Mouse (Mus musculus): Measurements from ENCODE around the gene Rae1. TPM values are rescaled to one million over a fixed set of nuclear protein-coding genes. Genes with fewer than 3 reads are reported as not detected.

Rae1 gene
- polyA plus RNA-seq, 1 experiment from 2014 or later, result 129 TPM

GRCm38 (mm10) chr2:173037827-173038607 is 38.1 kb downstream of the Rae1 start:
- H3K27ac ChIP-seq (replicated peaks), result no peak overlapping the region
- H3K4me2 ChIP-seq (replicated peaks), result no peak overlapping the region
- no peak overlapping the region for H3K4me3 ChIP-seq (replicated peaks)
- WGBS, result 70% methylated on average over 7 of the region's 7 CpGs
- no peaks in the 10 kb centered on the region for H3K9me3 ChIP-seq (replicated peaks)
- no peaks in the 10 kb centered on the region for H3K27me3 ChIP-seq
- 0 out of 2 replicates have a peak, but pooled peaks cover under 1% of the 10 kb centered on the region for H3K4me1 ChIP-seq
- H3K36me3 ChIP-seq, result peaks cover 24% of the 10 kb centered on the region
- no peak for ATAC-seq (ENCODE audit: insufficient number of reproducible peaks, low FRiP score, low TSS enrichment, low read depth)
- no peak overlapping the region for H3K9ac ChIP-seq

GRCm38 (mm10) chr2:173039041-173039440 is 39.1 kb downstream of the Rae1 start:
- H3K4me3 ChIP-seq (replicated peaks), result no peak overlapping the region
- H3K4me1 ChIP-seq, result 0 out of 2 replicates have a peak, but pooled peaks cover 2% of the 10 kb centered on the region
- no peaks in the 10 kb centered on the region for H3K27me3 ChIP-seq
- H3K4me2 ChIP-seq (replicated peaks), result no peak overlapping the region
- 90% methylated on average over 4 of the region's 4 CpGs for WGBS
- no peak overlapping the region for H3K27ac ChIP-seq (replicated peaks)
- peaks cover 14% of the 10 kb centered on the region; the same call in 1 of the 2 replicates for H3K36me3 ChIP-seq
- ATAC-seq (ENCODE audit: insufficient number of reproducible peaks, low FRiP score, low TSS enrichment, low read depth), result no peak
- H3K9me3 ChIP-seq (replicated peaks), result no peaks in the 10 kb centered on the region
- no peak overlapping the region for H3K9ac ChIP-seq

GRCm38 (mm10) chr2:173040803-173041202 is 40.9 kb downstream of the Rae1 start:
- H3K9ac ChIP-seq, result no peak overlapping the region
- 88% methylated on average over 3 of the region's 3 CpGs for WGBS
- no peaks in the 10 kb centered on the region for H3K9me3 ChIP-seq (replicated peaks)
- no peaks in the 10 kb centered on the region for H3K27me3 ChIP-seq
- no peak overlapping the region for H3K4me2 ChIP-seq (replicated peaks)
- H3K36me3 ChIP-seq, result no peaks in the 10 kb centered on the region
- no peak overlapping the region for H3K27ac ChIP-seq (replicated peaks)
- 0 out of 2 replicates have a peak, but pooled peaks cover 2% of the 10 kb centered on the region for H3K4me1 ChIP-seq
- ATAC-seq (ENCODE audit: insufficient number of reproducible peaks, low FRiP score, low TSS enrichment, low read depth), result no peak
- H3K4me3 ChIP-seq (replicated peaks), result no peak overlapping the region

GRCm38 (mm10) chr2:173041242-173041641 is 41.3 kb downstream of the Rae1 start:
- Histone ChIP-seq H3K36me3 (no peaks in the 10 kb centered on the region), H3K9me3 (replicated peaks) (no peaks in the 10 kb centered on the region), H3K4me1 (0 out of 2 replicates have a peak, but pooled peaks cover 2% of the 10 kb centered on the region), H3K4me3 (replicated peaks) (no peak overlapping the region), H3K4me2 (replicated peaks) (no peak overlapping the region), H3K27me3 (no peaks in the 10 kb centered on the region), H3K9ac (no peak overlapping the region), H3K27ac (replicated peaks) (no peak overlapping the region)
- WGBS, result 58% methylated on average over 5 of the region's 5 CpGs
- no peak for ATAC-seq (ENCODE audit: insufficient number of reproducible peaks, low FRiP score, low TSS enrichment, low read depth)

DNA sequence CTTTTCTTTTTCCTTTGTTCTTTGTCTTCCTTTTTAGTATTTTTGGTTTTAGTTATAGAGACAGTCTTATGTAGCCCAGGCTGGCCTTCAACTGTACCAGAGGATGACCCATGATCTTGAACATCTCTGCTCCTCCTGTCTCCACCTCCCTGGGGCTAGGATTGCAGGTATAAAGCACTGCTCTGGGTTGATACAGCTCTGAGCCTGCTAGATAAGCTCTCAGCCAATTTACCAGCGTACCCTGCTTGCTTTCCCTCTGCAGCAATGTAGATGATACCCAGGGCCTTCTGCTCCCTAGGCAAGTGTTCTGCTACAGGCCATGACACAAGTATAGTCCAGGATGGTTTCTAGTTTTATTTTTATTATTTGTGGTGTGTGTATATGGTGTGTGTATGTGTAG is 42.0 kb downstream of the Rae1 start:
- Histone ChIP-seq H3K4me1 (peaks cover 6% of the 10 kb centered on the region; the same call in 1 of the 2 replicates), H3K4me3 (replicated peaks) (no peak overlapping the region), H3K27me3 (no peaks in the 10 kb centered on the region), H3K36me3 (no peaks in the 10 kb centered on the region), H3K27ac (replicated peaks) (no peak overlapping the region), H3K9ac (no peak overlapping the region), H3K4me2 (replicated peaks) (no peak overlapping the region), H3K9me3 (replicated peaks) (no peaks in the 10 kb centered on the region)
- ATAC-seq (ENCODE audit: insufficient number of reproducible peaks, low FRiP score, low TSS enrichment, low read depth), result no peak
- WGBS, result 81% methylated on average over 1 of the region's 1 CpGs

DNA sequence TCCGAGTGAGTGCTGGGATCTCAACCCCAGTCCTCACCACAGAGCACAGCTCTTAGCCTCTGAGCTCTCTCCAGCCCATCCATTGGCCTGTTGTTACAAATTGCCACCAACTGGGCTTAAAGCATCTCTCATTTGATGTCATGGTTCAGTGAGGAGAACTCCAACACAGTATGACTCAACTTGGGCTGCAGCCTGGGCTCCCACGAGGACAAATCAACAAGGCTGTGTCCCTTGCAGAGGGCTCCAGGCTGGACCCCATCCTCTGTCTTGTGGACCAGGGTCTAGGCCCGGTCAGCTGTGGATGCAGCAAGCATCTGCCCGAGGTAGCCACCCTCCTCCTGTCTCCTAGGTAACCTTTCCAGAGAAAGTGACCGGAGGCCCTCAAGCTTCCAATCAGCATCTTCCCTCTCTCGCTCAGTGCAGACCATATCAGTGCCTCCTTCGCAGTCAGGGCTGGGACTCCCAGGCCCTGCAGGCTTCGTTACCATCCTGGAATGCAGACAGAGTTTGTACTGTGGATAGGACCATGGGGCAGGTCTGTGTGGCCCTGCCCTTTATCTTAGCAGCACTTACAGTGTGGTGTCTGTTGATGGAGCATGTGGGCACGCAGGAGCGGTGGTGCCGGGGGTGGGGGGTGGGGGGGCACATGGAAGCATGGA is 42.7 kb downstream of the Rae1 start:
- 61% methylated on average over 11 of the region's 11 CpGs for WGBS

GRCm38 (mm10) chr2:173044198-173044970 is 44.5 kb downstream of the Rae1 start:
- H3K27me3 ChIP-seq, result no peaks in the 10 kb centered on the region
- no peaks in the 10 kb centered on the region for H3K9me3 ChIP-seq (replicated peaks)
- no peaks in the 10 kb centered on the region for H3K36me3 ChIP-seq
- H3K9ac ChIP-seq, result no peak overlapping the region
- 76% methylated on average over 18 of the region's 18 CpGs for WGBS
- no peak overlapping the region for H3K27ac ChIP-seq (replicated peaks)
- no peak for ATAC-seq (ENCODE audit: insufficient number of reproducible peaks, low FRiP score, low TSS enrichment, low read depth)
- H3K4me1 ChIP-seq, result peaks cover 8% of the 10 kb centered on the region; the same call in 1 of the 2 replicates
- H3K4me2 ChIP-seq (replicated peaks), result no peak overlapping the region
- H3K4me3 ChIP-seq (replicated peaks), result no peak overlapping the region

More for the DNA sequence above, 42.7 kb downstream of the Rae1 start:
- Histone ChIP-seq H3K27ac (replicated peaks) (no peak overlapping the region), H3K9ac (no peak overlapping the region), H3K4me1 (peaks cover 8% of the 10 kb centered on the region; the same call in 1 of the 2 replicates), H3K36me3 (no peaks in the 10 kb centered on the region), H3K4me2 (replicated peaks) (no peak overlapping the region), H3K9me3 (replicated peaks) (no peaks in the 10 kb centered on the region), H3K4me3 (replicated peaks) (no peak overlapping the region), H3K27me3 (no peaks in the 10 kb centered on the region)
- ATAC-seq (ENCODE audit: insufficient number of reproducible peaks, low FRiP score, low TSS enrichment, low read depth), result no peak

GRCm38 (mm10) chr2:173046582-173047297 is 46.8 kb downstream of the Rae1 start:
- no peak for ATAC-seq (ENCODE audit: insufficient number of reproducible peaks, low FRiP score, low TSS enrichment, low read depth)
- Histone ChIP-seq H3K9ac (no peak overlapping the region), H3K4me1 (peaks cover 12% of the 10 kb centered on the region), H3K4me3 (replicated peaks) (no peak overlapping the region), H3K9me3 (replicated peaks) (no peaks in the 10 kb centered on the region), H3K27ac (replicated peaks) (no peak overlapping the region; the same call in 1 of the 2 replicates), H3K27me3 (no peaks in the 10 kb centered on the region), H3K36me3 (no peaks in the 10 kb centered on the region), H3K4me2 (replicated peaks) (no peak overlapping the region)
- WGBS, result 44% methylated on average over 15 of the region's 15 CpGs

DNA sequence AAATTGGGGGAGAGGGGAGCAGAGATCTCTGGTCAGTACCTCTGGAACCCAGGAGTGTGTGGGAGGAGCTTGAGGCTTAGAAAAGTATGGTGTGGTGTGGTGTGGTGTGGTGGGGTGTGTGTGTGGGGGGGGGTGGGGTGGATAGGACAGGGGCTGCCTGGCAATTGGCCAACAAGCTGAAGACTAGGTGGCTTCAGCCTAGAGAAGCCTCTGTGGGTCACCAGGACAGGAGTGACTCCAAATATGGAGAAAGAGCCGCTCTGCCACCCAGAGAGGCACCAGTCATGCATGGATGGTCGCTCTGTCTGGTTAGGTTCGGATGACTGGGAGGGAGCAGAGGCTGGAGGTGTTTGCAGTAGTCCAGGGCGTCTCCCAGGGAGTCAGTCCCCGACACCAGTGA is 47.6 kb downstream of the Rae1 start:
- H3K9ac ChIP-seq, result no peak overlapping the region
- H3K27ac ChIP-seq (replicated peaks), result no peak overlapping the region
- H3K4me2 ChIP-seq (replicated peaks), result no peak overlapping the region
- no peak overlapping the region for H3K4me3 ChIP-seq (replicated peaks)
- H3K4me1 ChIP-seq, result peaks cover 12% of the 10 kb centered on the region
- 65% methylated on average over 5 of the region's 5 CpGs for WGBS
- no peaks in the 10 kb centered on the region for H3K27me3 ChIP-seq
- no peak for ATAC-seq (ENCODE audit: insufficient number of reproducible peaks, low FRiP score, low TSS enrichment, low read depth)
- H3K36me3 ChIP-seq, result no peaks in the 10 kb centered on the region
- no peaks in the 10 kb centered on the region for H3K9me3 ChIP-seq (replicated peaks)

DNA sequence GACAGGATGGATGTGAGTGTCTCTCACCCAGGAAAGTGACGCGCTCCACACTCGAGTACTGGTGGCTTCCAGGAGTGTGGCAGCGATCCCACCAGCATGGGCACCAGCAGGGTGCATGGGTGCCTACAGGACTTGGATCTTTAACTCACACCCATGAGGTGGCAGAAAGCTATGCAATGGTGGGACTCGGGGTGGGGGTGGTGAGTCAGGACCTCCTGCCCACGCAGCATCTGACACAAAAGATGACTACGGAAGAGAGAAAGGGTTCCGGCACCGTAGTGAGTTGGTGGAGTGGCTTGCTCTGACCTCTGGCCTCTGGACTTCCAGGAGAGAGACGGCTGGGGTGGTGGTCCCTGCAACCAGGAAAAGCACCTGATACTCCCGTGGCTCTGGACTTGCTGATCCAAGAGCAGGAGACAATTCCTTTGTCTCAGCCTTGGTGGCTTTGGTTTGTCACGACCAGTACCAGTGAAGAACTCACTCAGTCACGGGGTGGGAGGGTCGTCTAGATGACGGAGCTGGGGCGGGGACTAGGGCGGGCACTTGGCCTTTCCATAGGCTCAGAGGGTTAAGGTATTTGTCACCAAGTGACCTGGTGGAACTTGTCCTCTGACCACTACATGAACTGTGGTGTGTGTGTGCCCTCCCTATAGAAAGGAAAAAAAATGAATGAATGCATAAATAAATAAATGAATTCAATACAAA is 48.3 kb downstream of the Rae1 start:
- Histone ChIP-seq H3K27ac (replicated peaks) (no peak overlapping the region), H3K9me3 (replicated peaks) (no peaks in the 10 kb centered on the region), H3K36me3 (no peaks in the 10 kb centered on the region), H3K4me2 (replicated peaks) (no peak overlapping the region), H3K27me3 (no peaks in the 10 kb centered on the region), H3K9ac (no peak overlapping the region), H3K4me1 (peaks cover 10% of the 10 kb centered on the region), H3K4me3 (replicated peaks) (no peak overlapping the region)
- ATAC-seq (ENCODE audit: insufficient number of reproducible peaks, low FRiP score, low TSS enrichment, low read depth), result no peak
- 57% methylated on average over 17 of the region's 17 CpGs for WGBS
